Mouse (Mus musculus): ENCODE results near the gene 6430571L13Rik.

- no peak for TF ChIP-seq CTCF (IDR thresholded peaks at IDR 0.05; ENCODE audit: extremely low read depth, insufficient read depth, insufficient read length, insufficient replicate concordance)
- no peak for TF ChIP-seq POLR2A (IDR thresholded peaks at IDR 0.05; ENCODE audit: low read depth, low read length)
Measured at GRCm38 (mm10) chr9:107349321-107349720, 8.9 kb downstream of the 6430571L13Rik start.
